Mouse (Mus musculus): ENCODE data around the gene Prrx1.

DNA sequence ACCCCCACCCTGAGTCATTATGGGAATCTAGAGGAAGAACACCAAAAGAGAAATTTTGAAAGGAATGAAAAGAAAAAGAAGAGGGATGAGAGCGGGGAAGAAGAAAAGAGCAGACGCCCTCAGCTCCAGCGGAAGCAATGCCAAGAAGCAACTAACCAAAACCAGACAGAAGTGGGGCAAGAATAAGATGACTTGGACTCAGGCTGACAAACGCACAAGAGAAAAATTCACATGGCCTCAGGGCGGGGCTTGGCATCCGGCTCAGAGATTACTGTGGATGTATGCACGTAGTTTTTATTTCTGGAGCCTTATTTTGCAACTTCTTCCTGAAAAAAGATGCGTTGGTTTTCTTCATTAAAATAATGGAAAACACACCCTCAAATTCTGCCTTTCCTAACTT lies 48.7 kb upstream of the Prrx1 start:
- TF ChIP-seq CTCF (IDR thresholded peaks at IDR 0.05; ENCODE audit: borderline replicate concordance, insufficient read depth, low read length) = no peak
- 0 out of 2 replicates have a peak, but pooled peaks have one; percentile 34 for TF ChIP-seq POLR2A (IDR thresholded peaks at IDR 0.05; ENCODE audit: low read depth, low read length)
